Mouse (Mus musculus) frontal cortex, postnatal 25 days (tissue): ENCODE measurements around the gene Fgfr2.

Experiments
- DNase-seq, 2 experiments: peaks; one replicate each; pipeline ENCODE4 v3.0.0; 2022; ENCODE audit warnings: low spot score in 2 of 2

The Fgfr2 gene

DNA sequence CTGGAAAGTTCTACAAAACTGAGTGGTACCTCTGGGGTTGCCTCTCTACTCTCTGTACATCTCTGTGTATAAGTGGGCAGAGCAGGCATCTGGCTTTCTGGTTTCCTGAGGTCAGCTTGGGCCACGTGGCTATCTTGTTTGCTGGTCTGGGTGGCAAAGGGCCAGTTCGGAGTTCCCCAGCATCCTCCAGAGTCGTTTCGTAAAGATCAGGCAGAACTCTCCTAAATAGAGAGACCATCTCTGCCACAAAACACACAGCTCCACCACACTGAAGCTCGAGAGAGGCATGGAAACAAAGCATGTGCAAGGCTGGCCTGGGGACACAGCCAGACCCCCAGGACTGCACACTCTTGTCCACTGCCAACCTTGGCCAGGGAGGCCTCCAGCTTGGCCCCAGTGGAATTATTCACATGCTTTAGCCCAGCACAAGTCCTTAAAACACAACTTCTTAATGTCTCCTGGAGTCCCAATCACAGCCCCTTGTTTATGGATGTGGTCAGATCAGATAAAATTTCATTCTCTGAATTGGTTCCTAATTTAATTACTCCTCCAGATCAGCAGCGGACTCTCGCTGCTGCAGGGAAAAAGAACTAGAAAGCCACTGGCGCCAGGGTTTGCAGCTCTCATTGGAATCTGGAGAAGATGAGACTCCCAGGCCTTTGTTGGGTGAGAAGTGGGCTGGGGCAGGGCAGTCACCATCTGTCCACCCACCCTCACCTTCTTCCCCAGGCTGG is 820.5 kb downstream of the Fgfr2 start:
- DNase-seq, result no peak

DNA sequence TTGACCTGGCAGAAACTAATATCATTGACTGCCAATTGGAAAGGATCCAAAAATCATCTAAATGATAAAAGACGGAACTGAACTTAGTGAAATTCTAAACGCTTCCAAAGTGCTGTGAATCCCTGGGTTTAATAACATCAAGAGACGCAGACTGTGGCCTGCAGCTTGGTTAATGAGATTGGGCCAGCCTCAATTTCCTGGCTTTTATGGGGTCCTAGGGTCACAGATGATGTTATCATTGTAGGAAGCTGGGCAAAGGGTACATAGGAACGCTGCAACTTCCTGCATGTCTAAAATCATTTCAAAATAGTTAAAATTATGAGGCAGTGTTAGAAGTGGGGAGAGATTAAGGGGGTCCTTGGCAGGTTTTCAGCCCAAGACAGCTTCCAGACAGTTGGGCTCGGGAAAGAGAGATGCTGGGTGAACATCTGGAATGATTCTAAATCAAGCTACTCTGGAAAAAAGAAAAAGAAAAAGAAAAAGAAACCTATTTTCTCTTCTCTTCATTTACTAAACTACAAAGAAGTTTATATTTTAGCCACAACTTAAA is 823.4 kb downstream of the Fgfr2 start:
- no peak for DNase-seq

DNA sequence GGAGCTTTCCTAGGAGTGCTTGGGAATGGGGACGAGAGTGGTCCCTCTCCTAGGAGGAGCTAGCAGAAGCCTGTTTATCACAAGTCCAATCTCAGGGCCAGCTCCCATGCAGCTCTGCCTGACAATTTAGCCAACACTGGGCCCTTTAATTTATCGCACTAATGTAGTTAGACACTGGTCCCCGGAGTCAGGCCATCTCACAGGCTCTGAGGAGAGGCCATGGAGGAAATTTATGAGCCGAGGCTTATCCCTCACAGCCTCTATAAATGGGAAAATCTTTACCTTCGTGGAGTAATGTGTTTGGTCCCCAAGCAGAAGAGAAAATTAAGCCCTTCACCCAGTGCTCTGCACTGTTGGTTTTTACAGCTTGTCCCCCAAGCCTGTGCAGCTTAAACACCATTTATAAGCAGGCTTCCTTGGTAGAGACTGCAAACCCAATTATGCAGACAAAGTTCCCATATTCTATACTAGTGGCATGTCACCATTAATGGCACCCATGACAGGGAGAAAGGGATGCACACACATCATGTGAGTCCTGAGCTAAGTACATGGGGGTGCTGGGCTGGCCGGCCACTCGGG is 824.6 kb downstream of the Fgfr2 start:
- DNase-seq, result no peak

DNA sequence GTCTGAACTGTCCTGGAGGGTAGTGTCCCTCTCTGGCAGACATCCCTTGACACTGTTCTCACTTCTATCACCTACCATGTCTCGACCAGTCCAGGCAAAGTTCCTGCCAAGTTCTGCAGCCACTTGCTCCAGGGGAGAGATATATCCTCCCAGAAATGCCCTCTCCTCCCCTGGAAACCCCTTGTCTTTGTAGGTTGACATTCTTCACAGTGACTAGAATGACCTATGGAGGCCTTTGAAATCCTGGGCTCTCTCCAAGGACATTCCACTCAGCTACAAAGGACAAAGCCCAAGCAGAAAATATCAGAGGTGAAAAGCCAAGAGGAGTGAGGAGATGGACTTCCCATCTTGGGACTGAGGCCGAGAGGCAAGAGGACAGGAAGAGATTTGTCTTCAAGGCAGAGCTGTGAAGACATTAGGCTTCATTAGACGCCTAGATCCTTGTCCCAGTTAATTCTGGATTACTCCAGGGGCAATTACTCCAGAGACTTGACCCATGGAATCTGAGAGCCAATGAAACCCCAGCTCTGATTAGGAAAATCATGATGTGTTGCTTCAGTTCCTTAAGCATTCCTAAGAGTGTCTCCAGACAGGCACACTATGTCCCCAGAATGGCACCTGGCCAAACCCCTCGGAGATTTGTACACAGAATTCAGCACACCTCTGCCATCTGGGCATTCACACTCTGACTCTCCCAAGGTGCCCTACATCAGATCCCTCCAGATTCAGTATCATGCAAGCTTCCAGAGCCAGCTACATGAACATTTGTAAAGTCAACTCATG is 826.3 kb downstream of the Fgfr2 start:
- DNase-seq, result no peak

DNA sequence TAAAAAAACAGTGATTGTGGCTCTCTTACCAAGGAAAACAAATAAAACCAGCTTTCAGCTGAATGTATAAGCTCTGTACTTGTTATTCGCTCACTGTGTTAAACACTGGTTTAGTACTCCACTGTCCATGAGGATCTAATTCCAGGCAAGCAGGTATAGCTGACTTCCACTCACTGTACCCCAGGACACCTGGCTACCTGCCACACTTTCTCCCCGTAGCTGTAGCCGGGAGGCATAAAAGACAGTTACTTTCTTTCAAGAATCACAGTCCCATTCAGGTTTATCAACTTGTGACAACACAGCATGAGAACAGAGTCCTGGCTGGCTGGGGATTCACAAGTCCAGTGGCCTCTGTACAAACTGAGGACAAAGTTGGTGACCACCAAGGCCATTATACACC is 827.0 kb downstream of the Fgfr2 start:
- no peak for DNase-seq

DNA sequence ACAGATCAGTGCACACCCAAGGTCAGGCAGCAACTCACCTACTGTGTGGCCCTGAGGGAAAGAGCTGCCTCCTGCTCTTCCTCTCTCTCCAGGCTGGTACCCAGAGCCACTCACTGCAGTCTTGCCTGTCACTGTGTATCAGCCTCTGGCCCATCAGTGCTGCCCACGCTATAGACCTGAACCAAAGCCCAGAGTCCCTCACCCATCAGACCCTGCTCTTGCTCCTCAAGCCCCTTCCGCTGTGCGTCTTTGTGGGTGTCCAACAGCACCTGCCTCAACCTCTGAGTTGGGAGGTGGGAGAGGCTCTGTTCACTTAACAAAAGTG is 835.8 kb downstream of the Fgfr2 start:
- no peak for DNase-seq

DNA sequence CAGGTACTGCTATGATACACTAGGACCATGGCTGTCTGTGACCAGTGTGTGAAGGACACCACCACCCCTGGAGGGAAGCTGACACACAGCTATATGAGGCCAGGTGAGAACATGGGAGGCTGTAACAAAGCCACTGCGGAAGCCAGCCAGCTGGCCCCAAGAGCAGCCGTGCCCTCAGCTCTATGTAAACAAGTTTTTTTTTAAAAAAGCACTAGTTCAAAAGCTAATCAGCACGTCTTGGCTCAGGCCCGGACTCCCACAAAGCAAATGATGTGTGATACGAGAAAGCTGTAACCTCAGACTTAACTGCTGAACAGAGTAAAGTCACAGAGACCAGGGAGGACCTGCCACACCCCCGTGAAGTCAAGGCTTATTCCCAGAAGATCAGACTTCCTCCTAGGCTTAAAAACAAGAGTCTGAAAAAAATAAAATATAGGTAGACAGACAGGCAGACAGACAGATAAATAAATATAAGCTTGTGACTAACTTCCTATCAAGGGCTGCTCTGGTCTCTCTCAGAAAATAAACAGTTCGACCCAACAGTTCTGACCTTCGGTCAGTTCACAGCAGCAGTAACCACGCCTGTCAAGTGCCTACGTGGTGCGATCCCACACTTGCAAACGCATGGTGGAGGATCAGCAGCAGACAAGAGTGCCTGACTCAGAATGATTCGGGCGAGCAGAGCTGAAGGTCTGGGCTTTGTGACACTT is 836.4 kb downstream of the Fgfr2 start:
- DNase-seq, result no peak

DNA sequence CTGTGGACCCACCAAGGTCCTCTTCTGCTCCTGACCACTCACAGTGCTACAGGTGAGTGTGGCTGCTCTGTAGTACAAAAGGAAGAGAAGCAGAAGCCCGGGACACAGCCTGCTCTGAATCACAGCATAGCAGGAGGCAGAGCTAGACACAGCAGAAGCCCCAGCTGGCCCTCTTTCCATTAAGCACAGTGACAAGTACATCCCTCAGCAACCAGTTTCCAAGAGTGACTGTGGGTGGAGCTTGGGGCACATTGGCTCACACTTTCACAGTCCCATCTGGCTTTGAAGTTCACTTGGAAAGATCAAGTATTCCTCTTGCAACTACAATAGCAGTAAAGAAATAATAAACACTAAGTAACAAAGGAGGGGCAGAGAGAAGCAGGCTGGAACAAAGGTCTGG is 838.4 kb downstream of the Fgfr2 start:
- DNase-seq, result no peak

DNA sequence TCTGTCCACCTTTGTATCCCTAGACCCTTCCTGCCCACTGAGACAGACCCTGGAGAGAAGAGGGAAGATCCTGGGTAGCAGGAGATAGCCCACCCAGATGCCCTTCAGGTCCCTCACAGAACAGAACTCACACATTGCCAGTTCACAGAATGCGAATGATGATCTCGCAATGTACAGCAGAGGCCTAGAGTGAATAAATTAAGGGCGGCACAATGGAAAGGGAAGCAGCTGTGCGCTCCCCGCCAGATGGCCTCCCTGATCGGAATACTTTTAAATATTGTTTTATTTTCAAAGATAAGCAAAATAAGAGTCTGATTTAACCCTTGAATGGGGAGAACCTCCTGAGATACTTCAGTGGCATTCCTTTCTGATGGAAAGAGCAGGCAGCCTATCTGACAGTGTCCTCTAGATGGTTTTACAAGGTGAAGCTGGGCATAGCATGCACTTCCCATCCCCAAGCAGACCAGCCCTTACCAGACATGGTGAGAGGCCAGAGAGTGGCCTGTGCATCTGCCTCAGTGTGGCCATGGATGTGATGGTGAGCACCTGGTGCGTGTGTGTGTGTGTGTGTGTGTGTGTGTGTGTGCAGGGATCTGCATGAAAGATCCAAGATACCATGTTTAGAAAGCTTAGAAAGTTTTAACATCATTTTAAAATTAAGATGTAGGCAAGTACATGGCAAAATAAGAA is 839.0 kb downstream of the Fgfr2 start:
- no peak for DNase-seq

DNA sequence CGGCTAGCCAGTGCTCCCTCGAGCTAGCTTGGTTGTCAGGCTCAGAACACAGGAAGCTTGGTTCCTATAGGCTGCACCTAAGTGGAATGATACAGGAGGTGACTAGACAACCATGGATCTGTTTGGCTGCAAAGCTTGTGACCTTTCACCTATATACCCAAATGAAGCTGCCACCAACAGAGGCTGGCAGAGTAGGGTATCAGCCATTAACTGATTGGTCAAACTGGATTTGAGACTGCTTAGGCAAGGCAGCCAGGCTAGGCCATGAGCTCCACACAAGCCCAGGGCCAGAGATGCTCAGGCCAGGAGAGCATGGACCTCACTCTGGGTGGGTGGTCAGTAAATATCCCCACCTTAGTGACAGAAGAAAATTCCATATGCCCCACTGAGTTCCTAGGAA is 840.6 kb downstream of the Fgfr2 start:
- DNase-seq, result no peak

DNA sequence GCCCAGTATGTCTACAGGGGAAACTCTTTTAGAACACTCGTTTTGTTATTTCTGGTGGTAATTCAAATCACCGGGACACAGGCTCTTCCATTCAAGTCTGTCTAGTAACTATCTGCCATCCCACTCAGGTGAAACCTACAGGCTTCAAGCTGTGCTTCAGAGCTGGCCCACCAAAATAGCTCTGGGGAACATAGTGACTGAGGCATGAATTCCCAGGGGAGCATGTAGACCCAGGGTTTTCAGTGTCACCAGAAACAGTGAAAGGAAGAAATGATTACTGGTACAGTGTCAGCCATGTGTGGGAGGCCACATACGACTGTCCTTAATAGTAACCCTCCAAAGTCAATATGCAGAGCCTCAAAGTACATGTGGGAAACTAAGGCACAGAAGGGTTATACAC is 841.0 kb downstream of the Fgfr2 start:
- no peak for DNase-seq

DNA sequence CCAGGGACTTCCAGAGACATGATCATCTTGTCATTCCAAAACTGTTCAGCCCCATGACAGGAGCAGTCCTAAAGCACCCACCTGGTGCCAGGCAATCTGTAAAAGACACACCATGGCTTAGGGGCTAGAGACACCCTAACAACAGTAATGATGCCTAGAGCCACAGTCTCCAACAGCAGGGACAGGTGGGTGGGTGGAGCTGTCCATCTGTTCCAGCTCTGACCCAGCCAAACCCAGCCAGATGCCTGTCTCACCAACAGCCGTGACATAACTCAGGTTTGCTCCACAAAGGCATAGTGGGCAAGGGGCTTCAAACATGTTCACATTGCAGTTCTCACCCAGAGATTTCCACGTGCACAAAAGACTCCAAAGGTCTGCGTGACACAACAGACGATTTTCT is 841.4 kb downstream of the Fgfr2 start:
- DNase-seq, result no peak

DNA sequence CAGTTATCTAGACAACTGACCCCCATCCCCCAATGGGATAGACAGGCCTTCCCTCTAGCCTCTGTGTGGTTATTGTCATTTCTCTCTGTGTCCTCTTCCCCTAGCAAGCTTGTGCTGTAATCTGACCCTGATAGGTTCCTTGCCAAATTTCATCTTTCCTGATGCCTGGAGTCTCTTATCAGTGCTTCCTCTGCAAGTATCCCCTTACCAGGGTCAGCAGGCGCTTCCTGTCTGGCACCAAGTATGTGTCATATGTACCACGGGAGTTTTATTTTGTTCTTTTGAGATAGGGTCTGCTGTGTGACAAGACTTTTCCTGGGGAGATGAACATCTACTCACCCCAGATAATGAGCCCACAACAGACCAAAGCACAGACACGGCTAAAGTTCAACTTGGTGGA is 844.5 kb downstream of the Fgfr2 start:
- DNase-seq, result no peak

DNA sequence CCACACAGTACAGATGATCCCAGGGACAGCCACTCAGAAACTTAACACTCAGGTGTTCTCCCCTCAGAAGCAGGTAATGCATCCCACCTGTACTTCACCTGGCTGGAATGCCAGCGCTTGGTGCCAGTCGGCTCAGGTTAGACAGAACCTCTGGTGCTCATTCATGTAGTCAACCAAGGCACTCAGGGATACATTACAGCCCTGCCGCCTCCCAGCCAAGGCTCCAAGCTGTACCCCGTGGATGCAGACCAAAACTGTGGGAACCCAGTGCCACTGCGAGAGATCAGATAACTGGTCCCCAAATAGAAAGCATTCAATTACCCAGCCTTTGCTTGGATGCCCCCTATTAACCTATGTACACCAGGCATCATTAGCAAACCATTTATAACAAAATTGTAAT is 846.9 kb downstream of the Fgfr2 start:
- no peak for DNase-seq

DNA sequence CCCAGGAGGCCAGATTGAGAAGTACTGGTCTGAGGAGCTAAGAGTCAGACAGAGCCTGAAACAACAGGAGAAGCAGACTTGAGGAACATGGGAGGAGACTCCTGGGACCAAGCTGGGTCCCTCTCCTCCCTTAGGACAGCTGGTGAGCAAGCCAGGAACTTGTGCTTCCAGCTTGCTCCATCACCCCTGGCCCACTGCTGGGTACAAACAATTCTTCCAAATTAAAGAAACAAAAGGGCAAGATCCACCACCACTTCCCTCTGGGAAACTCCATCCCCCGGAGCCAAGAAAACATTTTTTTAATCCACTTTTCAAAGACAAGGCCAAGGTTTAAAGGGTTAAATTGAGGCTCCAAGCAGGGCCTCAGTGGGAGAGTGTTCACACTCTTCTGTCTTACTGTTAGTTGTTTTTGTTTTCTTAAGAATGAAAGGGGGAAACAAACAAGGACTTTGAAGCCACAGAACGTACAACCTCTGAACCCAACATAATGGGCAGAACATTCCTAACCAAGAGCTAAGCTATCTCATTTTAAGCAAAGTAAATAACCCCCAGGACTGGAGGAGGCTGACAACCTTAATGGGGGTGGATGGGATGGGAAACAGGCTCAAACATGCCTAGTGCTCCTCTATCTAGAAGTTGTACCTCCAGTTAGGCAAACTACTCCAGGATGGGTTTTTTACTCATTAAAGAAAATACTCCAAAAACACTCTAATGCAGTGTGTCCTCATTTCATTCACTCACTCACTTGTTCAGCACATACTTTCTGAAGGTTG is 849.2 kb downstream of the Fgfr2 start:
- no peak for DNase-seq

DNA sequence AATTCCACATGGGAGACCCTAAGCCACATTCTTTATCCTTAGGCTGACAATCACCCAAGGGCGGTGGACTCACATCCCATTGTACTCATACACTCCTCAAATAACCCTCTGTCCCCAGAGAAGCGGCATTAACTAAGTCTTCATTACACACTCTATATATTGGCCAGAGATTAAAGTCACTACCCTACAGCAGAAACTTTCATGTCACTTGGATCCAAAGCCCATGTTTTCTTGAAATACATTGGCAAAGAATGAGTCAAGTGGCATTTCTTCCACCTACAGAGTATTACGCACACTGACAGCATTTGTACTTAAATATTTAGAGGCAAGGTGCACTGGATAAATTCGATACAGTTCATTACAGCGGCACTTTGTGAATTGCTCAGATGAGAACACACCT is 850.2 kb downstream of the Fgfr2 start:
- no peak for DNase-seq

DNA sequence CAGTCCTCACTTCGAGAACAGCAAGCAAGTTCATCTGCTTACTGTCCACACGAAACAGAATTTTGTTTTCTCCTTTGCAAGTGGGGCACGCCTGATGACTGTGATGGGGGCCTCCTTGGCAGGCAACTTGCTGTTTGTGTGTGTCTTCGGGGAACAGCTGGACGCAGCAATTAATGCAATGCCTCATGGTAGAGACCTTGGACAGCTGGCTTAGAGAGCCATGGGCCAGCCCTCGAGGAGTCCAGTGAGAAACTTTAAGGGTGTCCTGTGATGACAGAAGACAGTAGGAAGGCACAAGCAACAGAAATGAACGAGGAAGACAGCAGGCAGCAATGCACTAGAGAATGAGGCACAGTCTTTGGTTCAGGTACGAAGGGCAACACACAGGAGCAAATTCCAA is 852.8 kb downstream of the Fgfr2 start:
- no peak for DNase-seq

DNA sequence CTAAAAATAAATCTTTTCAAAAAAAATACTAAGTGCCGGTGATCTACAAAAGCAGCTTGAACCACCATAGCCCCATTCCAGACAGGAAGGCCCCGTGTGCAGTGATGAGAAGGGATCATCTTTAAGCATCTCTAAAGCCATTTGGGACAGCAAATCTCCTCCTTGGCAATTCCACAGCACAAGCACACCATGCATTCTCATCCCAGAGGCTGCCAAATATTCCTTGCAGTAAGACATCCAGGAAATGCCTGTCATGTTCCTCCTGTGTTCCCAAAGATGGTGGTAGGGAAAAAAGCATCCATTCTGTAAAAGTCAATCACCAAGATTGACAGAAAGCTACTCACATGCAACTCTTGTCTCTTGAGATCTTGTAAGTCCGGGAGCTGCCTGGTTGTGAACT is 853.5 kb downstream of the Fgfr2 start:
- DNase-seq, result no peak

DNA sequence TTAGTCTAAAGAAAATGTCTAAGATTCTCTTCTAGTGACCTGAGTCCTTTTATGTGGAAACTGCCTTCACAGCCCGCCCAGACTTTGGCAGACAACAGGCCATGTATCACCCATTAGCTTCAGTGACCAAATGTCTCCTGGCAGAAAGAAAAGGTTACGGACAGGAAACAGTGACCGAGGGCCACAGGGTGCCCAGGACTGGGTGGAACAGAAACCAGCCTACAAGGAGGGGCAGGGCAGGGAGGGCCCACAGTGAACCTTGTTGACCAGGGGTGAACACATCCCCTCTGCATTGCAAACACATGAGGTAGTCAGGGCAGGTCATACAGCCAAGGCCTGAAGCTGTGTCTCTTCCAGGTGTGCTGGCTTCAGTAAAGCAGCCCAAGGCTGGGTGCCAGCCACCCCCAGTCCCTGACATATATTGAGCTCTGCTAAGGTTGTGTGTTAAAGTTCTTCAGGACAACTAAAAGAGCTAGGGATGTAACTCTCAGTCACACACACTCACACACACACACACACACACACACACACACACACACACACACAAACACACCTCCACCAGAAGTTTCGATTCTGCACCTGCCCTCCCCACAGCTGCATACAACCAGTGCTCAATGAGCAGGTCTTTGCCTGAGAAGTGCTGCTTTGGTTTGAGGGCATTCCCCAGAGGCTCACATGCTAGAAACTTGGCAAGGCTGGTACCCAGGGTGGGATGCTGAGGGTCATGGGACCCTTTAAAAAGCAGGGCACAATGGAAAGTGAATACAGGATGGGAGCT is 855.2 kb downstream of the Fgfr2 start:
- DNase-seq, result no peak

DNA sequence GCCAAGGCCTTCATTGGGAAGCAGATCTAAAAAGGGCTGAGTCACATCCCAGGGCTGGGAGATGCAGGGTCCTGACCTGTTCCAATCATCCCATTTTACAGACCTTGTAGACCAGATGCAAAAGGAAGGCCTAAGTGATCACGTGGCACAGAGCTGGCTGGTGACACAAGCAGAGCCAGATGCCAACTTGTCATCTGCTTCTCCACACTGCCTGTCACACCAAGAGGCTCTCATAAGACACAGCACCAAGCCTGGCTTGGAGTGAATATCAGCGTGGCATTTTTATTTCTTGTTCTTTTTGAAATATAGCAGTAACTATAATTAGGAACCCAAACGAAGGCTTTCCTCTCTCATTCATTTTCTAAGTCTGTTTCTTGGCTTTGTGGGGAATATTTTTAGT is 858.4 kb downstream of the Fgfr2 start:
- no peak for DNase-seq
